Mouse (Mus musculus) lung, postnatal 0 days (tissue): ENCODE measurements around the gene Nrip1. TPM values are rescaled to one million over a fixed set of nuclear protein-coding genes. Genes with fewer than 3 reads are reported as not detected.

Source experiments
- ATAC-seq: fragments of 200-750 bp; cut with Nextera tagmentation; 2 replicates; pipeline ENCODE4 v1.8.0; 2017; ENCODE audit warnings: moderate library complexity
- DNase-seq: peaks from one replicate; pipeline ENCODE4 v3.0.0-alpha.2; 2016; ENCODE audit warnings: low spot score
- H3K27ac ChIP-seq: fragments of 300-500 bp; sonication (generic); 2 replicates; pipeline ENCODE4 v1.5.1; 2014; ENCODE audit warnings: antibody characterized with exemption, mild to moderate bottlenecking, low read length, mixed read lengths
- H3K27me3 ChIP-seq: fragments of 300-500 bp; sonication (generic); replicated peaks from 2 replicates; pipeline ENCODE4 v1.6.1; 2014; ENCODE audit warnings: low read length, mixed read lengths; ENCODE audit not compliant: insufficient read depth
- H3K36me3 ChIP-seq: fragments of 300-500 bp; sonication (generic); 2 replicates; pipeline ENCODE4 v1.6.1; 2014; ENCODE audit warnings: low read length, mixed read lengths; ENCODE audit not compliant: insufficient read depth
- H3K4me1 ChIP-seq: fragments of 300-500 bp; sonication (generic); 2 replicates; pipeline ENCODE4 v1.6.1; 2014; ENCODE audit warnings: antibody characterized with exemption, low read depth, low read length, mixed read lengths; ENCODE audit not compliant: insufficient read depth
- H3K4me2 ChIP-seq: fragments of 300-500 bp; sonication (generic); replicated peaks from 2 replicates; pipeline ENCODE4 v1.6.1; 2014; ENCODE audit warnings: low read depth, mild to moderate bottlenecking, low read length, moderate library complexity, mixed read lengths
- H3K4me3 ChIP-seq: fragments of 300-500 bp; sonication (generic); 2 replicates; pipeline ENCODE4 v1.5.1; 2014; ENCODE audit warnings: low read depth, low read length
- H3K9ac ChIP-seq: fragments of 300-500 bp; sonication (generic); replicated peaks from 2 replicates; pipeline ENCODE4 v1.6.1; 2014; ENCODE audit warnings: low read depth, mild to moderate bottlenecking
- H3K9me3 ChIP-seq: fragments of 300-500 bp; sonication (generic); 2 replicates; pipeline ENCODE4 v1.6.1; 2016; ENCODE audit warnings: low read length, mixed read lengths
- CTCF ChIP-seq: IDR thresholded peaks from 2 replicates; pipeline ENCODE4 v1.5.1; 2016; ENCODE audit warnings: antibody characterized with exemption, mild to moderate bottlenecking
- EP300 ChIP-seq: IDR thresholded peaks from 2 replicates; pipeline ENCODE4 v1.6.1; 2016; ENCODE audit warnings: antibody characterized with exemption, mild to moderate bottlenecking, control low read depth
- WGBS: fragments of 180-500 bp; shearing (Covaris S2); extraction: QIAGEN DNeasy Blood & Tissue Kit; methylation state at CpG from one replicate; pipeline ENCODE4 v1.1.7; 2014; 5-methylcytosine and 5-hydroxymethylcytosine counted together
- polyA plus RNA-seq: library from polyadenylated mRNA; unstranded; fragments of >200 nt; fragmentation: Nextera tagmentation; extraction: Ambion mirVana; gene quantifications from 2 replicates; pipeline ENCODE4 v1.2.1, GENCODE M21; 2015

Gene Nrip1
- polyA plus RNA-seq, 1 experiment from 2014 or later: 25.3 TPM

- Histone ChIP-seq H3K4me3 (no peak overlapping the region), H3K4me2 (no peak overlapping the region), H3K9me3 (no peaks in the 10 kb centered on the region), H3K36me3 (no peaks in the 10 kb centered on the region), H3K9ac (no peak overlapping the region), H3K27me3 (no peaks in the 10 kb centered on the region), H3K27ac (no peak overlapping the region), H3K4me1 (no peaks in the 10 kb centered on the region)
- TF ChIP-seq EP300 (no peak), CTCF (no peak)
- 83% methylated on average over 10 of the region's 10 CpGs for WGBS
- no peak for DNase-seq
- no peak for ATAC-seq
Measured at GRCm38 (mm10) chr16:76251826-76252225, 121.8 kb downstream of the Nrip1 start.

GRCm38 (mm10) chr16:76249345-76250091 is 124.1 kb downstream of the Nrip1 start:
- no peak overlapping the region for H3K4me3 ChIP-seq
- no peak overlapping the region for H3K9ac ChIP-seq
- H3K27ac ChIP-seq: no peak overlapping the region
- 66% methylated on average over 18 of the region's 18 CpGs for WGBS
- H3K9me3 ChIP-seq: no peaks in the 10 kb centered on the region
- H3K4me2 ChIP-seq: no peak overlapping the region
- TF ChIP-seq CTCF: no peak
- no peak for TF ChIP-seq EP300
- H3K27me3 ChIP-seq: no peaks in the 10 kb centered on the region
- no peak for ATAC-seq
- H3K36me3 ChIP-seq: no peaks in the 10 kb centered on the region
- no peaks in the 10 kb centered on the region for H3K4me1 ChIP-seq
- no peak for DNase-seq

- no peak overlapping the region for H3K27ac ChIP-seq
- no peak overlapping the region for H3K4me2 ChIP-seq
- no peak overlapping the region for H3K9ac ChIP-seq
- TF ChIP-seq EP300 (peak; percentile 48), CTCF (peak; percentile 34; the same call in 1 of the 2 replicates)
- H3K9me3 ChIP-seq: no peaks in the 10 kb centered on the region
- H3K36me3 ChIP-seq: no peaks in the 10 kb centered on the region
- H3K4me3 ChIP-seq: no peak overlapping the region
- peak; percentile 77 for DNase-seq
- no peaks in the 10 kb centered on the region for H3K4me1 ChIP-seq
- H3K27me3 ChIP-seq: no peaks in the 10 kb centered on the region
- WGBS: 94% methylated on average over 2 of the region's 2 CpGs
- peak; percentile 86 for ATAC-seq
Measured at GRCm38 (mm10) chr16:76242850-76243249, 130.8 kb downstream of the Nrip1 start.

GRCm38 (mm10) chr16:76241266-76241665 is 132.4 kb downstream of the Nrip1 start:
- Histone ChIP-seq H3K9ac (no peak overlapping the region), H3K4me2 (no peak overlapping the region), H3K4me1 (no peaks in the 10 kb centered on the region), H3K4me3 (no peak overlapping the region), H3K9me3 (no peaks in the 10 kb centered on the region), H3K27me3 (no peaks in the 10 kb centered on the region), H3K27ac (no peak overlapping the region), H3K36me3 (no peaks in the 10 kb centered on the region)
- TF ChIP-seq CTCF (no peak), EP300 (no peak)
- DNase-seq (no peak), ATAC-seq (no peak)
- WGBS: 70% methylated on average over 4 of the region's 4 CpGs

GRCm38 (mm10) chr16:76239353-76239752 is 134.3 kb downstream of the Nrip1 start:
- Histone ChIP-seq H3K27me3 (no peaks in the 10 kb centered on the region), H3K9me3 (no peaks in the 10 kb centered on the region), H3K27ac (no peak overlapping the region), H3K4me2 (no peak overlapping the region), H3K36me3 (no peaks in the 10 kb centered on the region), H3K4me3 (no peak overlapping the region), H3K4me1 (no peaks in the 10 kb centered on the region), H3K9ac (no peak overlapping the region)
- no peak for DNase-seq
- no peak for ATAC-seq
- TF ChIP-seq EP300 (no peak), CTCF (no peak)
- 75% methylated on average over 8 of the region's 8 CpGs for WGBS

- no peak for TF ChIP-seq EP300
- 92% methylated on average over 4 of the region's 4 CpGs for WGBS
- H3K9ac ChIP-seq: no peak overlapping the region
- H3K4me1 ChIP-seq: no peaks in the 10 kb centered on the region
- ATAC-seq (no peak), DNase-seq (no peak)
- no peak overlapping the region for H3K4me2 ChIP-seq
- no peak overlapping the region for H3K27ac ChIP-seq
- H3K36me3 ChIP-seq: no peaks in the 10 kb centered on the region
- H3K9me3 ChIP-seq: no peaks in the 10 kb centered on the region
- no peaks in the 10 kb centered on the region for H3K27me3 ChIP-seq
- no peak overlapping the region for H3K4me3 ChIP-seq
Measured at GRCm38 (mm10) chr16:76238784-76239183, 134.8 kb downstream of the Nrip1 start.
